Mouse (Mus musculus) cerebellum, adult 9-11 months (tissue): ENCODE measurements around the gene Myocos.

Experiments
- DNase-seq: peaks from one replicate; pipeline ENCODE4 v3.0.0; 2022

Myocos gene

DNA sequence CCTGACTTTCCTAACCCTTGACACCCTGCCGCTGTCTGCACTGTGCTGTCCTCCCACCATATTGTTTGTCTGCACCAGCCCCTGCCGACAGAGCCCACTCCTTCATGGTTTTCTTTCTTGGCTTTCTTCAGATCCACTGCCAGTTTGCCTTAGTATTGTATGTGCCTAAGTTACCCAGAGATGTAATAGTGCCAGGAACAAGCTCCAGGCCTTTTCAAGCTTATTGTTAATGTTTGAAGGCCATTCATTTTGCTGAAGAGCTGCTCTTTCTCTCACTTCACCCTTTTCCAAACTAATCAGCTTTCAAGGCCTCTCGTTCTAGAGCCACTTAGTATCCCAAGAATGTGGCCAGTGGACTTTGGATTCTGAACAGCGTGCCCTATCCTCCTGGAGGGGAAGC is 46.8 kb downstream of the Myocos start:
- no peak for DNase-seq

- DNase-seq = no peak
Measured at GRCm38 (mm10) chr1:162609633-162610250, 48.3 kb downstream of the Myocos start.

GRCm38 (mm10) chr1:162608127-162608526 is 49.9 kb downstream of the Myocos start:
- no peak for DNase-seq

DNA sequence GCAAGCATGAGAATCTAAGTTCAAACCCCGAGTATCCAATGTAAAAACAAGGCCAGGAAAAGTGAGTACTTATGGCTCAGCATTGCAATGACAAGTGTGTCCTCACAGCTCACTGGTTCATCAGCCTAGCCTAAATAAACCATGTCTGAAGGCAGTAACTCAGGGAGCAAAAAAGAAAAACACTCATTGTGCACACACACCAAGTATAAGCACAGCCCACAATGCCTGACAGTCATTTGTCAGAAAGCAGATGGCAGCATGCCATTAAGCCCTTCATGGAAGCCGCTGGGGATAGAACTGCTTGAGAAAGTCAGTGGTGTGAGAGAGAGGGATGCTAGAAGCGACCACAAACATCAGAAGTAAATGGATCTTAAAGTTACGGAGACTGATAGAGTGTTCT is 56.7 kb downstream of the Myocos start:
- no peak for DNase-seq

GRCm38 (mm10) chr1:162599617-162600016 is 58.4 kb downstream of the Myocos start:
- no peak for DNase-seq

DNA sequence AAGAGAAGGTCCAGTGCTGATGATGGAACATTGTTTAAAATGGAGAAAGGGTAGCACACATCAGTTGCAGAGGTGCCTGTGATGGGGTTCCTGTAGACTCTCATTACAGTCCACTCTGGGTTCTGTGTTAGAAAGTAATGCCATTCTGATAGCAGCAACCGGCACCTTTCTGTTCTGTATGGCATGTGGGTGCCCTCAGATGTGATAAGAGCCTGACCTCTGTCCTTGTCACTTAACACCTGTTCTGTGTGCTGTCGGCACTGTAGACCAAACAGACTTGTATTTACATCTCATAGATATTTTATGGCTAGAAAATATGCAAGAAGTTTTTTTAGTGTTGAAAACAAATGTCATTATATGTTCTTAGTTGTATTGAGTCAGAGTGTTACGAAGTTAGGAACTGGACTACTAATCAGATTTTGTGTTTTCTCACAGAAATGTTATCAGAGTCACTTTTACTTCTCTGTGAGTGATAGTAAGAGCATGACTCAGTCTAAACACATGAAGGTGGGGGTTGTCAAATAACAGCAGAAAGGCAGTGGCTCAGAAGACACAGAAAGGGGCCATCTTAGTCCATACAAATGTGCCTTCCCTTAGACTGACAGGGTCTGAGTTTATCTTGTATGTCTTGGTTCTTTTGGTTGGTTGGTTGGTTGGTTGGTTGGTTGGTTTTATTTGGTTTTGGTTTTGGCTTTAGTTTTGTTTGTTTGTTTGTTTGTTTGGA is 60.5 kb downstream of the Myocos start:
- no peak for DNase-seq
